Mouse (Mus musculus): Measurements from ENCODE around the gene Lypd5. TPM values are rescaled to one million over a fixed set of nuclear protein-coding genes. Genes with fewer than 3 reads are reported as not detected.

Lypd5 gene
- polyA plus RNA-seq, 1 experiment = not detected

DNA sequence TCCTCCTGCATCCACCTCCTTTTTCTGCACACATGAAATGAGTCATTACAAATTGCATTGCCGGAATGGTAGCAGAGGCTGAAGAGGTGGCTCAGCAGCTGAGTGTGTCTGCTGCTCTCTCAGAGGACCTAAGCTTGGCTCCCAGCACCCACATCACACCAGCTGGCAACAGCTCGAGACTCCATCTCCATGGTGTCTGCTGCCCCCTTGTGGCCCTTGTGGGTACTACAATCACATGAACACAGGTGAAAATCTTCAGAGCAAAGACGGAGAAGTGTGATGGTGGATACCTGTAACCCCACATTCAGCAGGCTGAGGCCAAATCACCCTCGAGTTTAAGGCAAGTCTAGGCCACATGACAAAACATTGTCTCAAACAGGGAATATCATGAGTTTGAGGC is 8.9 kb downstream of the Lypd5 start:
- TF ChIP-seq GATA1 (IDR thresholded peaks at IDR 0.05; ENCODE audit: borderline replicate concordance, low read length) (no peak), FLI1 (IDR thresholded peaks at IDR 0.05; ENCODE audit: low read length) (no peak)
- Histone ChIP-seq H3K27me3 (replicated peaks) (peaks cover 19% of the 10 kb centered on the region), H3K4me1 (peaks cover 6% of the 10 kb centered on the region)

DNA sequence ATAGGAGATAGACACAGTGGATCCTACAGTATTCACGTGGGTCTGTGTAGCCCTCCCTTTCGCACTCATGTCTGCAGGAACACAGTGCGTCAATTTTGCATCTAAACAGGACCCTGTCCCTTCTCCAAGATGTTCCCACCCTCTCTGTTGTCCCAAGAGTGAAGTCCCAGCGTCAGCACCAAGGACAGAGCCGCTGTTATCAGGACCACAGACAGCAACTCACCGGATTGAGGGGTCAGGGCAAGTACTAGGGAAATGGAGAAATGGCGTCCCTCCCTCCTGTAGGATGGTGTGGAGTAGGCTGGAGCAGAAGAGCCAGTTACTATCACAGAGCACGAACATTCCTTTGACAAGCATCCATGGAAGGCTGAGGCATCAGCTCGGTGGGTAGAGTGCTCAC is 10.3 kb downstream of the Lypd5 start:
- TF ChIP-seq GATA1 (IDR thresholded peaks at IDR 0.05; ENCODE audit: borderline replicate concordance, low read length) (no peak), FLI1 (IDR thresholded peaks at IDR 0.05; ENCODE audit: low read length) (no peak)
- no peaks in the 10 kb centered on the region for H3K36me3 ChIP-seq (replicated peaks; ENCODE audit: low read length)

More for the DNA sequence above, 8.9 kb downstream of the Lypd5 start:
- peak overlapping the region; percentile 8 for H3K4me3 ChIP-seq (replicated peaks)
- H3K36me3 ChIP-seq (replicated peaks; ENCODE audit: low read length) = no peaks in the 10 kb centered on the region
- peaks cover 28% of the 10 kb centered on the region for H3K9me3 ChIP-seq

DNA sequence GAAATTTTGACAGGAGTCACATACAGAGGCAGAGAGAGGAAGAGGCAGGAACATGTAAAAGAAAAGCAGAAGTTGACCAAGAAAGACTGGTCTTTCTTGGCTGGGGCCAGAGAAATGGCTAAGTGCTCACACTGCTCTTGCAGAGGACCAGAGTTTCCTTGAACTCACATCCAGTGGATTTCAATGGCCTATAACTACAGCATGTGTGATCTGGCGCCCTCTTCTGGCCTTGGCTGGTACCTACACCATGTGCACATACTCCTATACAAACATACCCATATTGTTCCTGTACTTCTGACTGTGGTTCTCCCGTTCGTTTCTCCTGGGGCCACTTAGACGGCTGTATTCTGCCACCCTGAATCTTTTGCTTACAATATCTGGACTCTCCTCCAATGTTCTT is 12.0 kb downstream of the Lypd5 start:
- peaks cover 24% of the 10 kb centered on the region for H3K9me3 ChIP-seq
- no peak for TF ChIP-seq GATA1 (IDR thresholded peaks at IDR 0.05; ENCODE audit: borderline replicate concordance, low read length)
- TF ChIP-seq FLI1 (IDR thresholded peaks at IDR 0.05; ENCODE audit: low read length) = no peak
- H3K27me3 ChIP-seq (replicated peaks) = peaks cover 11% of the 10 kb centered on the region
- H3K4me1 ChIP-seq = peaks cover 29% of the 10 kb centered on the region
- H3K36me3 ChIP-seq (replicated peaks; ENCODE audit: low read length) = no peaks in the 10 kb centered on the region
- H3K4me3 ChIP-seq (replicated peaks) = no peak overlapping the region

More for the DNA sequence above, 10.3 kb downstream of the Lypd5 start:
- H3K27me3 ChIP-seq (replicated peaks) = peaks cover 15% of the 10 kb centered on the region
- peaks cover 27% of the 10 kb centered on the region for H3K9me3 ChIP-seq
- no peak overlapping the region for H3K4me3 ChIP-seq (replicated peaks)
- H3K4me1 ChIP-seq = peaks cover 14% of the 10 kb centered on the region

DNA sequence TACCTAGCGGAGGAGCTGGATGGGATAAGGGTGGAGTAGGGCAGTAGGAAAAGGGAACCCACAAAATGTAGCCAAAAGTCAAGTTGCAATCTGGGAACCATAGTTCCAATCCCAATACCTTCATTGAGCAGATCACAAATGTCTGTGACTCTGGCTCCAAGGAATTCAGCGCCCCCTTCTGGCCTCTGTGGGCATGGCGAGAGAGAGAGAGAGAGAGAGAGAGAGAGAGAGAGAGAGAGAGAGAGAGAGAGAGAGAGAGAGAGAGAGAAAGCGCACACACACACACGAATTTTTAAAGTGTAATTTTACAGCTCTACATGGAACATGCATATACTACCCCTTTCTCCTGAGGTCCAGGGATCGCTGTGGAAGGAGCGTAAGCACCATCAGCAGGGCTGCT is 14.2 kb downstream of the Lypd5 start:
- peaks cover 11% of the 10 kb centered on the region for H3K27me3 ChIP-seq (replicated peaks)
- TF ChIP-seq FLI1 (IDR thresholded peaks at IDR 0.05; ENCODE audit: low read length) = no peak
- TF ChIP-seq GATA1 (IDR thresholded peaks at IDR 0.05; ENCODE audit: borderline replicate concordance, low read length) = no peak
- H3K9me3 ChIP-seq = peaks cover 12% of the 10 kb centered on the region
- peaks cover 46% of the 10 kb centered on the region for H3K4me1 ChIP-seq
- peak overlapping the region; percentile 69 for H3K4me3 ChIP-seq (replicated peaks)
- no peaks in the 10 kb centered on the region for H3K36me3 ChIP-seq (replicated peaks; ENCODE audit: low read length)

DNA sequence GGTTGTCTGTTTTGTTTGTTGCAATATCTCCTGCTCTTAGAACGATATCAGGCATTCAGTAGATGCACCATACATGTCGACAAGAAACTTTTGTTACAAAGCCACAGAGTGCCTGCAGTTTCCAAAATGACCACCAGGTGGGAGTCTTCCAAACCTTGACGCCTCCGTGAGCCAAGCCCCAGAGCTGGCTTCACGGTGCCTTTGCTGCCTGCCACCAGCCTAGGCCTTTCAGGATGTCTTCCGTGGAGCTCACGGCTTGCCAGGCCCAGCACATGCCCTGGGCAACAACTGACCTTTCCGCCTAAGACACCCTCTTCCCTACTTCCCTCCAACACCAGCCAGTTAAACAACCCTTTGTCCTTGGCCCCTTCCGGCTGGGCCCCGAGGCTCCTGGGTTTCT is 15.8 kb downstream of the Lypd5 start:
- peaks cover 59% of the 10 kb centered on the region for H3K4me1 ChIP-seq

DNA sequence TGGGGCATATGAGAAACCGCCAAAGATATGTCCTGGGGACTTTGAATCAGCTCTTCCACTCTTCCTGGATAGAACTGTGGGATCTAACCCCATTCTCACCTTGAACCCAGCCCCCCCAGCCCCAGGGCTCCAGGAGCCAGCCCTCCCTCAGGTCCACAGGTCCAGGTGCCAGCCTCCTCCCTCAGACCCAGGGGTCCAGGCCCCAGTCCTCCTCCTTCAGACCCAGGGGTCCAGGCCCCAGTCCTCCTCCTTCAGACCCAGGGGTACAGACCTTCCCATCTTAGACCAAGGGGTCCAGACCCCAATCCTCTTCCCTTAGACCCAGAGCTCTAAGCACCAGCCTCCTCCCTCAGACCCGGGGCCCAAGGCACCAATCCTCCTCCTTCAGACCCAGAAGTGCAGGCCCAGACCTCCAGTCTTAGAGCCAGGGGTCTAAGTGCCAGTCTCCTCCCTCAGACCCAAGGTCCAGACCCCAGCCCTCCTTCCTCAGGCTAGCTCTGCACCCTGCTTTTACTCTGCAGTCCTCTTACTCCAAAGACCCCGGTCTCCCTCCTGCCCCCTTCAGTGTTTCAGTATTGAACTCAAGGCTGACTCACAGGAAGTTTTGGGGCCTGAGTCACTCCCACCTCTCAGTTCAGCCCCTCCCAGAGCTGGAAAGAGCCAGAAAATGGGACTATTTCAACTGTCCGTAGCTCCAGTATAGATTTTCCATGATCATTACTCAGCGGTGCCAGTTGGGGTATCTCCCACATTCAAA is 16.4 kb downstream of the Lypd5 start:
- H3K36me3 ChIP-seq (replicated peaks; ENCODE audit: low read length) = no peaks in the 10 kb centered on the region
- peaks cover 12% of the 10 kb centered on the region for H3K9me3 ChIP-seq
- peak overlapping the region; percentile 30 for H3K4me3 ChIP-seq (replicated peaks)
- TF ChIP-seq GATA1 (IDR thresholded peaks at IDR 0.05; ENCODE audit: borderline replicate concordance, low read length) (no peak), FLI1 (IDR thresholded peaks at IDR 0.05; ENCODE audit: low read length) (no peak)
- peaks cover 65% of the 10 kb centered on the region for H3K4me1 ChIP-seq
- peaks cover 11% of the 10 kb centered on the region for H3K27me3 ChIP-seq (replicated peaks)

More for the DNA sequence above, 15.8 kb downstream of the Lypd5 start:
- H3K27me3 ChIP-seq (replicated peaks) = peaks cover 11% of the 10 kb centered on the region
- no peaks in the 10 kb centered on the region for H3K36me3 ChIP-seq (replicated peaks; ENCODE audit: low read length)
- peaks cover 12% of the 10 kb centered on the region for H3K9me3 ChIP-seq
- TF ChIP-seq GATA1 (IDR thresholded peaks at IDR 0.05; ENCODE audit: borderline replicate concordance, low read length) (no peak), FLI1 (IDR thresholded peaks at IDR 0.05; ENCODE audit: low read length) (no peak)
- H3K4me3 ChIP-seq (replicated peaks) = peak overlapping the region; percentile 78

DNA sequence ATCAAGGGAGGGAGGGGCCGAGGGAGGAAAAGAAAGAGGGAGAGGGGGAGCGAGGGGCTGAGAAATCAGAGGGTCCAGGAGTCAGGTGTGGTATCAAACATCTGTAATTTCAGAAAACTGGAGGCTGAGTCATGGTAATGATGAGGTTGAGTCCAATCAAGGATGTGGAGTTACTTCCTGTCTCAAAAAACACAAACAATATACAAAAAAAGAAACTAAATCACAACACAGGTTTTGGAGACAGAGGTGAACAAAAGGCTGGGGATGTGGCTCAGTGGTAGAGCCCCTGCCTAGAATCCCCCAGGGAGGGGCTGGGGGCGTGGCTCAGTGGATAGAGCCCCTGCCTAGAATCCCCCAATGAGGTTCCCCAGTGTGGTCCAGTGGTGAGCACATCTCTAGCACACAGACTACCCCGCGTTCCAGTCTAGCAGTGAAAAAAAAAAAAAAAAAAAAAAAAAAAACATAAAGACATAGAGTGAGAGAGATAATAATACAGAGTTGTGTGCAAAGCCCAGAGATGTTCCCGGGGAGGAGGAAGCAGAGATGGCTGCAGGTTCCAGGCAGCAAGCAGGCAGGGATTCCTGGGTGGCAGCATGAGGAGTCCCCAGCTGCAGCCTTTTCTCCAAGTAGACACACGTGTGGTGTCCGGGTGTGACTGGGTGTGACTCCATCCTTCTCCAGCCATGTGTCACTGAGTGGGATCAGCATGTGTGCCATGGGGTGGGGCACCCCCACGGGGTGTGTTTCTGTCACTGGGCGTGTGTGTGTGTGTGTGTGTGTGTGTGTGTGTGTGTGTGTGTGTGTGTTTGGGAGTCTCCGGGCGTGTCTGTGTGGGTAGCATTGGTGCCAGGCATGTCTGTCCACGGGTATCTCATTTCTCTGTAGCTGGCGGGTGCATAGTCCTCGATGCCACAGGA is 18.0 kb downstream of the Lypd5 start:
- Histone ChIP-seq H3K9me3 (peaks cover 4% of the 10 kb centered on the region; the same call in 1 of the 2 replicates), H3K4me3 (replicated peaks) (no peak overlapping the region), H3K27me3 (replicated peaks) (peaks cover 11% of the 10 kb centered on the region), H3K36me3 (replicated peaks; ENCODE audit: low read length) (no peaks in the 10 kb centered on the region), H3K4me1 (peaks cover 80% of the 10 kb centered on the region)
- TF ChIP-seq FLI1 (IDR thresholded peaks at IDR 0.05; ENCODE audit: low read length) = no peak
- TF ChIP-seq GATA1 (IDR thresholded peaks at IDR 0.05; ENCODE audit: borderline replicate concordance, low read length) = no peak

DNA sequence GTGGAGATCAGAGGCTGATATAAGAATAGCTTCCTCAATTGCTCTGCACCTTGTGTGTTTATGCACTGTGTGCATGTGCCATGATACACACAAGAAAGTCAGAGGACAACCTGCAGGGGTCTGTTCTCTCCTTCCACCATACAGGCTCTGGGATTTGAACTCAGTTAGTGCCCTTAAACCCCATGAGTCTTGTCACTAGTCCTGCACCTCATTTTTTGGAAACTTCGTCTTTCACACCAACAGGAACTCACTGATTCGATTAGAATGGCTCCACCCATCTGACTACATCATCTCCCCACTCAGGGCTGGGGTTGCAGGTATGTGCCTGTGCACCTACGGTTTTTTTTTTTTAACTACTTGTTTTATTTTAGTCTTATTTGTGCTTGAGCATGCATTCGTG is 19.2 kb downstream of the Lypd5 start:
- H3K4me1 ChIP-seq = peaks cover 86% of the 10 kb centered on the region
- no peaks in the 10 kb centered on the region for H3K36me3 ChIP-seq (replicated peaks; ENCODE audit: low read length)
- no peaks in the 10 kb centered on the region for H3K9me3 ChIP-seq
- no peak for TF ChIP-seq GATA1 (IDR thresholded peaks at IDR 0.05; ENCODE audit: borderline replicate concordance, low read length)
- no peak for TF ChIP-seq FLI1 (IDR thresholded peaks at IDR 0.05; ENCODE audit: low read length)
- peaks cover 5% of the 10 kb centered on the region for H3K27me3 ChIP-seq (replicated peaks)
- no peak overlapping the region for H3K4me3 ChIP-seq (replicated peaks)

DNA sequence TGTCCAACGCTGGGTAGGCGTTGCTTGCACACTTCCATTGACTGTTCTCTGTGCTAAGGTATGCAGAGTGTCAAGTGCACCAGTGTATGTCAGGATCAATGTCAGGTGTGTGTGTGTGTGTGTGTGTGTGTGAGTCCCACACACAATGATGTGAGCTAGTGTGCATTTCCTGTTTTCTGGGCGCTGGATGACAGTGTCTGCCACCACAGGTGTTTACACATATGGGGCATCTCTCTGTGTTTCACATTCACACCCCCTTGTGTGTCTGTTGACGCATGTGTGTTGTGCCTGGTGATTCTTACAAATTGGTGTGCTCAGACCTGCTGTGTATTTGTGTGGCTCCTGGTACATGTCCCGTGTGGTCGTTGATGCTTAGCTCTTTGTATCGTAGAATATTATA is 19.9 kb downstream of the Lypd5 start:
- H3K4me1 ChIP-seq = peaks cover 88% of the 10 kb centered on the region
- peaks cover 2% of the 10 kb centered on the region for H3K27me3 ChIP-seq (replicated peaks)
- H3K9me3 ChIP-seq = no peaks in the 10 kb centered on the region
- no peaks in the 10 kb centered on the region for H3K36me3 ChIP-seq (replicated peaks; ENCODE audit: low read length)
- H3K4me3 ChIP-seq (replicated peaks) = no peak overlapping the region
- TF ChIP-seq FLI1 (IDR thresholded peaks at IDR 0.05; ENCODE audit: low read length) (no peak), GATA1 (IDR thresholded peaks at IDR 0.05; ENCODE audit: borderline replicate concordance, low read length) (no peak)
